Mouse (Mus musculus) left cerebral cortex, postnatal 36 days (tissue): ENCODE measurements around the gene Btbd35f2. TPM values are rescaled to one million over a fixed set of nuclear protein-coding genes. Genes with fewer than 3 reads are reported as not detected.
"Not testable (repeated sequence)": the region's sequence is repeated elsewhere in the genome, so short reads cannot be mapped to it uniquely, and the experiment has no call there.

Source experiments
- DNase-seq, 2 experiments: peaks; one replicate each; pipeline ENCODE4 v3.0.0; 2021 to 2022; ENCODE audit warnings: low spot score in 2 of 2, mixed read lengths in 1 of 2
- intact Hi-C: fragments of 180-260 bp; cut with DNase I; formaldehyde crosslinking; loops from one replicate; pipeline ENCODE4 v1.15.1; 2025
- total RNA-seq, 2 experiments: library from RNA; stranded (reverse); gene quantifications; 2 replicates each; pipeline ENCODE4 v1.2.3; 2021

Gene Btbd35f2
- not detected for total RNA-seq

DNA sequence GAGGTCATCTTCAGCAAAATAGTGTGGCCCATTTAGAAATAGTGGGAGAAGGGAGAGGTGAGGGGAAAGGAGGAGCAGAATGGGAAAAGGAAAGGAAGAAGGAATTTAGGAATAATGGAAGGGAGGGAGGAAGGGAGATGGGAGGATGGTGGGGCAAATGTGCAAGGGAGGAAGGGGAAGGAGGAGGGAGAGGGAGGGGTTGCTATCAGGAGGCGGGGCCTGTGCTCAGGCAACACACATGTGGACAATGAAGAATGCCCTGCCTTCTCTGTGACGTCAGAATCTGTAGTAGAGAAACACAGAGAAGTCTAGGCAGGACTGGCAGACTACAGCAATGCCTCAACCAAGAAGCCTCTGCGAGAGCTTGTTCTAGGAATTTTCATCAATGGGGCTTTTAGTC lies at the start of gene Btbd35f2:
Btbd35f2 (plus strand) TSS at position 301 of the 400 bp plus-strand sequence.
- intact Hi-C loops, DNase-seq: not testable (repeated sequence)

Other genes starting within 250 kb of the Btbd35f2 start
- not detected for gene Btbd35f22, start 230.6 kb upstream of the Btbd35f2 start, total RNA-seq